ENCODE assay signal across 29 mouse cellular contexts in genomic region chr2:124706896-124707295, GRCm38 (mm10).
A peak's percentile ranks its signal among the peaks of the same experiment; 100 is the strongest.
DNase-seq lines count a peak whose midpoint lies in the region; ATAC-seq and TF ChIP-seq lines count a peak whose summit lies in the region.
"Had no signal": no experiment of that assay in that cellular context is flagged by ENCODE, and none has a peak within 500 bp of the region (broad histone marks: within the 10 kb centered on the region; RNA-seq: fewer than 3 reads in every experiment).

No protein-coding gene starts in this region.

- no peak for TF ChIP-seq CTCF in gastrocnemius, adult 2 months (IDR thresholded peaks at IDR 0.05)
- no peak for TF ChIP-seq CTCF in lung, embryonic 14.5 days (IDR thresholded peaks at IDR 0.05; ENCODE audit: low read depth)

- H3K4me2 ChIP-seq in heart, embryonic 16.5 days (ENCODE audit: low read depth, low read length) = no peak overlapping the region
- H3K4me2 ChIP-seq in lung, embryonic 14.5 days = no peak overlapping the region
- H3K4me2 ChIP-seq in midbrain, embryonic 14.5 days (ENCODE audit: low read length) = no peak overlapping the region
- no peak overlapping the region for H3K4me2 ChIP-seq in midbrain, embryonic 13.5 days (replicated peaks)
- H3K4me2 ChIP-seq: embryonic facial prominence, embryonic 13.5 days; forebrain, embryonic 13.5 days; heart, embryonic 13.5 days; hindbrain, embryonic 13.5 days; intestine, embryonic 15.5 days had no signal

- 0 out of 2 replicates have a peak overlapping the region, but pooled peaks have one; percentile 29 for H3K27ac ChIP-seq in gastrocnemius, adult 2 months
- no peak overlapping the region for H3K27ac ChIP-seq in heart, embryonic 16.5 days (ENCODE audit: low read length)
- H3K27ac ChIP-seq in lung, embryonic 14.5 days (ENCODE audit: low read depth) = no peak overlapping the region
- H3K27ac ChIP-seq in midbrain, embryonic 14.5 days (replicated peaks; ENCODE audit: low read depth, low read length) = no peak overlapping the region
- no peak overlapping the region for H3K27ac ChIP-seq in midbrain, embryonic 13.5 days
- H3K27ac ChIP-seq: embryonic facial prominence, embryonic 13.5 days; forebrain, embryonic 10.5 days; forebrain, embryonic 13.5 days; heart, embryonic 13.5 days; hindbrain, embryonic 10.5 days; hindbrain, embryonic 13.5 days; intestine, embryonic 15.5 days had no signal

- H3K4me3 ChIP-seq in gastrocnemius, adult 2 months = no peak overlapping the region
- no peak overlapping the region for H3K4me3 ChIP-seq in heart, embryonic 16.5 days (ENCODE audit: low read length)
- H3K4me3 ChIP-seq in lung, embryonic 14.5 days (ENCODE audit: low read depth, low read length) = no peak overlapping the region
- no peak overlapping the region for H3K4me3 ChIP-seq in midbrain, embryonic 14.5 days (replicated peaks; ENCODE audit: low read depth, low read length)
- H3K4me3 ChIP-seq in midbrain, embryonic 13.5 days (replicated peaks) = no peak overlapping the region
- H3K4me3 ChIP-seq: embryonic facial prominence, embryonic 13.5 days; forebrain, embryonic 10.5 days; forebrain, embryonic 13.5 days; heart, embryonic 13.5 days; hindbrain, embryonic 10.5 days; hindbrain, embryonic 13.5 days; intestine, embryonic 15.5 days had no signal

- no peak overlapping the region for H3K9ac ChIP-seq in heart, embryonic 16.5 days (ENCODE audit: low read length)
- H3K9ac ChIP-seq in lung, embryonic 14.5 days = no peak overlapping the region
- no peak overlapping the region for H3K9ac ChIP-seq in midbrain, embryonic 14.5 days (replicated peaks; ENCODE audit: low read length)
- H3K9ac ChIP-seq in midbrain, embryonic 13.5 days (replicated peaks) = no peak overlapping the region
- H3K9ac ChIP-seq: embryonic facial prominence, embryonic 13.5 days; forebrain, embryonic 13.5 days; heart, embryonic 13.5 days; hindbrain, embryonic 13.5 days; intestine, embryonic 15.5 days had no signal

- H3K36me3 ChIP-seq in heart, embryonic 16.5 days (ENCODE audit: control insufficient read depth, insufficient read depth) = no peaks in the 10 kb centered on the region
- no peaks in the 10 kb centered on the region for H3K36me3 ChIP-seq in lung, embryonic 14.5 days (ENCODE audit: insufficient read depth)
- H3K36me3 ChIP-seq in midbrain, embryonic 14.5 days (ENCODE audit: control insufficient read depth, insufficient read depth, low read length) = no peaks in the 10 kb centered on the region
- no peaks in the 10 kb centered on the region for H3K36me3 ChIP-seq in midbrain, embryonic 13.5 days
- H3K36me3 ChIP-seq: embryonic facial prominence, embryonic 13.5 days; forebrain, embryonic 10.5 days; G1E; heart, embryonic 13.5 days; hindbrain, embryonic 10.5 days; hindbrain, embryonic 13.5 days; intestine, embryonic 15.5 days had no signal

- WGBS in heart, embryonic 16.5 days = 47% methylated on average over 7 of the region's 7 CpGs
- WGBS in lung, embryonic 14.5 days = 39% methylated on average over 7 of the region's 7 CpGs
- WGBS in midbrain, embryonic 14.5 days = 43% methylated on average over 7 of the region's 7 CpGs
- 45% methylated on average over 7 of the region's 7 CpGs for WGBS in midbrain, embryonic 13.5 days

- no peaks in the 10 kb centered on the region for H3K27me3 ChIP-seq in heart, embryonic 16.5 days (ENCODE audit: control insufficient read depth, insufficient read depth, low read length)
- H3K27me3 ChIP-seq in lung, embryonic 14.5 days (ENCODE audit: insufficient read depth, low read length) = no peaks in the 10 kb centered on the region
- H3K27me3 ChIP-seq in midbrain, embryonic 14.5 days (ENCODE audit: control insufficient read depth, insufficient read depth, low read length) = no peaks in the 10 kb centered on the region
- H3K27me3 ChIP-seq in midbrain, embryonic 13.5 days = no peaks in the 10 kb centered on the region
- H3K27me3 ChIP-seq: CH12.LX; embryonic facial prominence, embryonic 13.5 days; forebrain, embryonic 13.5 days; heart, embryonic 13.5 days; hindbrain, embryonic 13.5 days; intestine, embryonic 15.5 days; Patski had no signal

- DNase-seq in gastrocnemius, adult 2 months = no peak
- no peak for DNase-seq in gastrocnemius, postnatal 36 days
- DNase-seq in heart, postnatal 10 days = no peak
- DNase-seq in lung, embryonic 14.5 days = peak; percentile 58
- no peak for DNase-seq in lung, postnatal 25 days (ENCODE audit: low spot score)
- peak; percentile 23 for DNase-seq in midbrain, embryonic 14.5 days
- DNase-seq: adrenal gland, postnatal 10 days; adrenal gland, postnatal 36 days; B cell, adult 2 months; cerebellum, adult 11 months; cerebellum, adult 2 months; cerebellum, adult 9-11 months; cerebellum, postnatal 25 days; gastrocnemius, postnatal 14 days; heart, postnatal 36 days had no signal

- ATAC-seq in heart, embryonic 16.5 days (replicated peaks; ENCODE audit: extremely low read depth, insufficient read depth, low FRiP score) = 0 out of 2 replicates have a peak, but pooled peaks have one; percentile 53
- ATAC-seq in lung, embryonic 14.5 days (ENCODE audit: insufficient read depth) = no peak
- no peak for ATAC-seq in midbrain, embryonic 14.5 days (ENCODE audit: low FRiP score, low TSS enrichment)
- no peak for ATAC-seq in midbrain, embryonic 13.5 days
- ATAC-seq: forebrain, embryonic 13.5 days; forebrain, embryonic 16.5 days; hindbrain, embryonic 16.5 days; intestine, embryonic 15.5 days; Patski had no signal

- intact Hi-C loops in gastrocnemius, adult 2 months (cut with DNase I) = no loop called here
- intact Hi-C loops in gastrocnemius, postnatal 36 days (cut with DNase I) = no loop called here
- intact Hi-C loops in heart, postnatal 10 days (cut with DNase I) = loop anchor here (5.0 kb wide), 1 partner anchor 140 kb away; no protein-coding TSS in a partner anchor

- no peaks in the 10 kb centered on the region; the same call in 1 of the 2 replicates for H3K4me1 ChIP-seq in heart, embryonic 16.5 days (ENCODE audit: control insufficient read depth, insufficient read depth, low read length)
- H3K4me1 ChIP-seq in lung, embryonic 14.5 days (ENCODE audit: insufficient read depth) = no peaks in the 10 kb centered on the region
- H3K4me1 ChIP-seq in midbrain, embryonic 14.5 days (ENCODE audit: control insufficient read depth, insufficient read depth, low read length) = no peaks in the 10 kb centered on the region
- H3K4me1 ChIP-seq in midbrain, embryonic 13.5 days (replicated peaks) = 0 out of 2 replicates have a peak, but pooled peaks cover 3% of the 10 kb centered on the region
- H3K4me1 ChIP-seq: forebrain, embryonic 13.5 days; intestine, embryonic 15.5 days had no signal

- H3K9me3 ChIP-seq in heart, embryonic 16.5 days (replicated peaks; ENCODE audit: control insufficient read depth, low read length) = no peaks in the 10 kb centered on the region
- H3K9me3 ChIP-seq in lung, embryonic 14.5 days (ENCODE audit: low read depth, low read length) = no peaks in the 10 kb centered on the region
- H3K9me3 ChIP-seq in midbrain, embryonic 14.5 days (ENCODE audit: control insufficient read depth, low read length) = no peaks in the 10 kb centered on the region
- no peaks in the 10 kb centered on the region for H3K9me3 ChIP-seq in midbrain, embryonic 13.5 days
- H3K9me3 ChIP-seq: embryonic facial prominence, embryonic 13.5 days; forebrain, embryonic 10.5 days; forebrain, embryonic 13.5 days; heart, embryonic 13.5 days; hindbrain, embryonic 10.5 days; hindbrain, embryonic 13.5 days; intestine, embryonic 15.5 days had no signal

Comparison
In these comparisons a context has a peak if more than half of its experiments do, and no peak if none do; other contexts are left out.
1. DNase-seq: peak in lung, embryonic 14.5 days (single experiment) and midbrain, embryonic 14.5 days (single experiment); none in gastrocnemius, adult 2 months (single experiment), gastrocnemius, postnatal 36 days (0 of 2), heart, postnatal 10 days (0 of 2) and lung, postnatal 25 days (single experiment).